Mouse (Mus musculus): ENCODE results near the gene Mob3b.

GRCm38 (mm10) chr4:35127759-35128158 is 29.5 kb downstream of the Mob3b start:
- TF ChIP-seq CTCF (IDR thresholded peaks at IDR 0.05; ENCODE audit: low read depth, low read length), result no peak
- TF ChIP-seq POLR2A (IDR thresholded peaks at IDR 0.05; ENCODE audit: extremely low read depth, insufficient read depth, low read length), result no peak

Measured in liver, adult 2 months (tissue).